Mouse (Mus musculus) lung, embryonic 14.5 days (tissue): Measurements from ENCODE around the gene Tmem98. TPM values are rescaled to one million over a fixed set of nuclear protein-coding genes. Genes with fewer than 3 reads are reported as not detected.

Source experiments
- ATAC-seq: fragments of 200-750 bp; cut with Nextera tagmentation; 2 replicates; pipeline ENCODE4 v1.8.0; 2017; ENCODE audit warnings: mild to moderate bottlenecking, moderate TSS enrichment, moderate library complexity; ENCODE audit not compliant: insufficient read depth
- DNase-seq: peaks from one replicate; pipeline ENCODE4 v3.0.0-alpha.2; 2015
- H3K27ac ChIP-seq: fragments of 300-500 bp; sonication (generic); 2 replicates; pipeline ENCODE4 v1.5.1; 2014; ENCODE audit warnings: low read depth, mild to moderate bottlenecking, moderate library complexity
- H3K27me3 ChIP-seq: fragments of 300-500 bp; sonication (generic); 2 replicates; pipeline ENCODE4 v1.6.1; 2014; ENCODE audit warnings: low read length, control low read depth; ENCODE audit not compliant: insufficient read depth
- H3K36me3 ChIP-seq: fragments of 300-500 bp; sonication (generic); 2 replicates; pipeline ENCODE4 v1.6.1; 2014; ENCODE audit warnings: control low read depth; ENCODE audit not compliant: insufficient read depth
- H3K4me1 ChIP-seq: fragments of 300-500 bp; sonication (generic); 2 replicates; pipeline ENCODE4 v1.6.1; 2014; ENCODE audit warnings: antibody characterized with exemption, control low read depth; ENCODE audit not compliant: insufficient read depth
- H3K4me2 ChIP-seq: fragments of 300-500 bp; sonication (generic); 2 replicates; pipeline ENCODE4 v1.6.1; 2014; ENCODE audit warnings: mild to moderate bottlenecking
- H3K4me3 ChIP-seq: fragments of 300-500 bp; sonication (generic); 2 replicates; pipeline ENCODE4 v1.5.1; 2014; ENCODE audit warnings: low read depth, low read length
- H3K9ac ChIP-seq: fragments of 300-500 bp; sonication (generic); 2 replicates; pipeline ENCODE4 v1.6.1; 2014
- H3K9me3 ChIP-seq: fragments of 300-500 bp; sonication (generic); 2 replicates; pipeline ENCODE4 v1.6.1; 2016; ENCODE audit warnings: low read depth, low read length, control low read depth
- CTCF ChIP-seq: IDR thresholded peaks from 2 replicates; pipeline ENCODE4 v1.5.1; 2016; ENCODE audit warnings: antibody characterized with exemption, low read depth
- WGBS: fragments of 180-500 bp; shearing (Covaris S2); extraction: QIAGEN DNeasy Blood & Tissue Kit; methylation state at CpG from one replicate; pipeline ENCODE4 v1.1.7; 2014; 5-methylcytosine and 5-hydroxymethylcytosine counted together
- polyA plus RNA-seq: library from polyadenylated mRNA; unstranded; fragments of >200 nt; fragmentation: Nextera tagmentation; extraction: Ambion mirVana; gene quantifications from 2 replicates; pipeline ENCODE4 v1.2.1, GENCODE M21; 2014

Tmem98 gene
- polyA plus RNA-seq: 127 and 132 TPM in 2 replicates

DNA sequence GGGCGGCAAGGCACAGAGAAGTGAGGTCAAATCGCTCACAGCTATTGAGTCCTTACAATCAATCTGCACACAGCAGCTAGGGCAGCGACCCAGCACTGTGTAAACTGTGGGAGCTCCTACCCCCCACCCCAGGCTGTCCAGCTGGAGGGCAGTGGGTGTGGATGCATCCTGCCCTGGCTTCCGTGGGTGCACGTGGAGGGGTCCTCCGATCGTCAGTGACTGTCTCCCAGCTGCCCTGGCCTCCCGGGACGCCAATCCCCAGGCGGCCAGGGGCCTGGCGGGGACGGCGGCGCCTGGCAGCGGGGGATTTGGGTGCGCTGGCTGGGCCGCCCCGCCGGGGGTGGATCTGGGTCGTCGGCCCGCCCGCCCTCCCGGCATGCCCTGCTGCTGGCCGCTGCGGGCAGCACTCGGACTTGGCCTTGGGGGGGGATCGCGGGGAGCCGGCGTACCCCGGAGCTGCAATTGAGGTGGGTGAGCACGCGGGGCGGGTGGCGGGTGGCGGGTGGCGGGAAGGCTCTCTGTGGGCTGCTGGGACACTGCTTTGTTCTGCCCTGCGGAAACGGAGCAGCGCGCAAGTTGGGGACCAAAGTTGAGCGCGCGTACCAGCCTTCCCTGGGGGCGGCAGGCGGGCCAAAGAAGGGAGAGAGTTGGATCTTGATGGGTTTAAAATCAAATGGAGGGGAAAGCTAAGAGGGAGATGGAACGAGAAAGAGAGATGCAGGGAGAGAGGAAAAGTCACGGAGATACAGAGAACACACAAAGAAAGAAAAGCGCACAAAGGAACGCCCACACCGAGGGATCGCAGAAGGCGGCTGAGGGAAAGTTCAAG lies at the start of gene Tmem98:
Gene Tmem98 (plus strand): TSS at position 183 of the 829 bp plus-strand sequence.
- no peak for TF ChIP-seq CTCF
- Histone ChIP-seq H3K4me2 (peak within 1 kb of the TSS; percentile 80), H3K9me3 (no peaks in the 10 kb centered on the region), H3K36me3 (peaks cover 31% of the 10 kb centered on the region), H3K4me1 (peaks cover 11% of the 10 kb centered on the region), H3K9ac (peak within 1 kb of the TSS; percentile 88), H3K27ac (peak within 1 kb of the TSS; percentile 95), H3K27me3 (no peaks in the 10 kb centered on the region), H3K4me3 (peak within 1 kb of the TSS; percentile 61)
- DNase-seq (peak; percentile 80), ATAC-seq (peak; percentile 90)
- WGBS: 1% methylated on average over 49 of the region's 54 CpGs

DNA sequence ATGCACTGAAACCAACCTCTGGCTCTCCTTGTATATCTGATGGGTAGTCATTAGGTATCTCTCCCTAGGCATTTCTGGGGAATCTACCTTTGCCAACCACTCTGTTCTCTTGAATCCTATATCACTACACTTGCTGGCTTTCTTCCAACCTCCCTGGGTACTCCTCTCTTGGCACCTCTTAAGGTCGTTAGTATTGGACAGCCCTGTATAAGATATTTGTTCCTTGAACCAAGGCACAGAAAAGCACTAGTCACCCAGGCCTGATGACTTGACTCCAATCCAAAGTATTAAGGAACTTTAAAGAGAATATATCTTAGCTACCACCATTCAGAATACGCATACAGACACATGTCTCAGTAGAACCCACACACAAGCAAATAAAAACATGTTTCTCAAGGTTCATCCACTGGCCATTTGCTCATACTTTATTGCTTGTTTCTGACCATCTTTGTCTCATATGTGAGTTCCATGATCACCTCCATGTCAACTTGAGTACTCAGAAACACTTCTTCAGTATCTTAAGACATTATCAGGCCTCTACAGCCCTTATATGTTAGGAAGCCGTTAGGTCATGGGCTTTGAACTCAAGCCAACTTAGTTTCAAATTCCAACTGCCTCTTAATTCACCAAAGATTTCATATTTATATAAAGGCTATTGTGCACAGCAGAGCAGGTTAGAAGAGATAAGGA lies 48.5 kb upstream of the Tmem98 start:
- ATAC-seq (no peak), DNase-seq (peak; percentile 47)
- Histone ChIP-seq H3K4me2 (no peak overlapping the region), H3K4me1 (no peaks in the 10 kb centered on the region), H3K9me3 (no peaks in the 10 kb centered on the region), H3K36me3 (no peaks in the 10 kb centered on the region), H3K27ac (no peak overlapping the region), H3K27me3 (no peaks in the 10 kb centered on the region), H3K4me3 (no peak overlapping the region), H3K9ac (no peak overlapping the region)
- 60% methylated on average over 3 of the region's 3 CpGs for WGBS
- no peak for TF ChIP-seq CTCF

DNA sequence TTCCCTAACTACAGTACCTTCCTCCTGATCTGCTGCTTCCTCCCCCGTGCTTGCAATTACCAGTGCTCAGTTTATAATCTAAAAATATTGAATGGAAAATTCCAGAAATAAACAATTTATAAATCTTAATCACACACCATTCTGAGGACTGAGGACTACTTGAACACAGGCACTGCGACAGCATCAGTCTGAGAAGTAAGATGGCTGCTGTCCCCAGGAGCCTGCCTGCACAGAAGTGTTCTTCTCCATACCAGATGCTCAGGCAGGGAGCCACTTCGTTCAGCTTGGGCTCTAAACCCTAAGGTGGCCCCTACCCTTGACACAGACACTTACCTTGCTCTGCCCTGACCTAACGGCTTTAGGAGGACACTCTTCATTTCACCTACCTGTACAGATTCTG lies 47.9 kb upstream of the Tmem98 start:
- 57% methylated on average over 4 of the region's 4 CpGs for WGBS
- Histone ChIP-seq H3K27me3 (no peaks in the 10 kb centered on the region), H3K4me1 (no peaks in the 10 kb centered on the region), H3K4me3 (no peak overlapping the region), H3K36me3 (no peaks in the 10 kb centered on the region), H3K9me3 (no peaks in the 10 kb centered on the region), H3K27ac (no peak overlapping the region), H3K9ac (no peak overlapping the region), H3K4me2 (no peak overlapping the region)
- ATAC-seq (no peak), DNase-seq (no peak)
- TF ChIP-seq CTCF: no peak

DNA sequence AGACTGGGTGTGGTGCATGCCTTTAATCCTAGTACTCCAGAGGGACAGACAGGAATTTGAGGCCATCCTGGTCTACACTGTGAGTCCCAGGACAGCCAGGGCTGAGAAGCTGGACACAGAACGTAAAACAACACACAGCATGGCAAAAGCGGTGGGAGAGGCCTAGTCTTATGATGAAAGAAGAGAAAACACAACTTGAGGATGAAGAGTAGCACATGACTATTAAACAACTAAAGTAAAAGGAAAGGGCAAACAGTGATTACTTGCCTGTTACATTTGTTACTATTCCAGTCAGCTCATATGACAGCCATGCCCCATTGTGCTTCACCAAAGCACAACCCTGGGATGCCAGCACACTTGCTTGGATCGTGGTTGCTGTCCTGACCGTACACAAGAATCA lies 43.9 kb upstream of the Tmem98 start:
- Histone ChIP-seq H3K4me2 (no peak overlapping the region), H3K27ac (no peak overlapping the region), H3K4me3 (no peak overlapping the region), H3K9ac (no peak overlapping the region), H3K4me1 (no peaks in the 10 kb centered on the region), H3K27me3 (no peaks in the 10 kb centered on the region), H3K36me3 (no peaks in the 10 kb centered on the region), H3K9me3 (no peaks in the 10 kb centered on the region)
- TF ChIP-seq CTCF: no peak
- 83% methylated on average over 4 of the region's 4 CpGs for WGBS
- no peak for DNase-seq
- ATAC-seq: no peak

DNA sequence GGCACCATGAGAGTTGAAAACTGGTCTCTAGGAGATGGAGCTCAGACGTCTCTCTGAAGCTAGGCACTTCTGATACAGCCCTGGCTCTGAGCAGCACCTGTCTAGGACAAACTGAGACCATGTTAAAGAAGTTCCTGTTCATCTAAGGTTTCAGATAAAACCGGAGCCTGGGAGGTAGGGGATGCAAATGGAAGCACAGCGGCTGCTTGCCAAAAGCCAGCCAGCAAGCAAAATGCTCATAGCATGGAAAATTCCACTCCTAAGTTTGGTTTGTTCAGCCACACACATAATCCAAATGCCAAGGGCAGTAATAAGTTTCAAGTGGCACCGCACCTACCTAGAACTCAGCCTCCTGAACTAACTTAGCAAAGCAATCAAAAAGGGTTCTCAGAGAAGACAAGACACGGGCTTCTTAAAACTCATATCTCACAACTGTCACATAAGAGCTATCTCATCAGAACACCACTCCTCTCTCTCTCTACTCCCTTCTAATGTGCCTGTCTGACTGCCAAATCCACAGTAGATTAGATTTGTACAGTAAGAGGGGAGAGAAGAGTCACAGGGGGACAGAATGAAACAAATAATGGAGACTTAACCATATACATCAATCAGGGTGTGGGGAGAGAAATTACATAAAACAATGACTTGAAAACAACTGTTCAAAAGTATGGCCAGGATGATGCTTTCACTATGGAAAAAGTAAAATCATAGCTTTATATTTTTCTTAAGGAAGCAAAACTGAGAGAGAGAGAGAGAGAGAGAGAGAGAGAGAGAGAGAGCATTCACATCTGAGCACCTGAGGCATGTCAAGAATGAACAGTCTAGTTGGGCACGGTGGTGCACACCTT lies 43.3 kb upstream of the Tmem98 start:
- peak; percentile 34 for DNase-seq
- TF ChIP-seq CTCF: no peak
- no peaks in the 10 kb centered on the region for H3K4me1 ChIP-seq
- H3K27ac ChIP-seq: no peak overlapping the region
- H3K4me3 ChIP-seq: no peak overlapping the region
- no peak for ATAC-seq
- H3K9me3 ChIP-seq: no peaks in the 10 kb centered on the region
- H3K27me3 ChIP-seq: no peaks in the 10 kb centered on the region
- 52% methylated on average over 6 of the region's 6 CpGs for whole genome bisulfite sequencing
- H3K36me3 ChIP-seq: no peaks in the 10 kb centered on the region
- no peak overlapping the region for H3K4me2 ChIP-seq
- H3K9ac ChIP-seq: no peak overlapping the region; the same call in 1 of the 2 replicates

DNA sequence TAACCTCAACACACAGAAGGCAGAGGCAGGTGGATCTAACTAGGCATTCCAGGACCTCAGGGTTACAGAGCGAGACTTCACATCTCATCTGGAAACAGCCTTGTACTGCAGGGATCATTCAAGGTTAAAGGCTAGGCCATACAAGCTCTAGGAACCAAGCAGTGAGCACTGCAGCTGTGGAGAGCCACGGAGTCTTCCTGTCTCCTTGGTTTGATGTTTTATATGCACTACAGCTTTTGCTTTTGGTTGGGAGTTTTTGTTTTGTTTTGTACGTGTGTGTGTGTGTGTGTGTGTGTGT lies 42.7 kb upstream of the Tmem98 start:
- ATAC-seq: no peak
- H3K9ac ChIP-seq: no peak overlapping the region
- WGBS: 61% methylated on average over 3 of the region's 3 CpGs

DNA sequence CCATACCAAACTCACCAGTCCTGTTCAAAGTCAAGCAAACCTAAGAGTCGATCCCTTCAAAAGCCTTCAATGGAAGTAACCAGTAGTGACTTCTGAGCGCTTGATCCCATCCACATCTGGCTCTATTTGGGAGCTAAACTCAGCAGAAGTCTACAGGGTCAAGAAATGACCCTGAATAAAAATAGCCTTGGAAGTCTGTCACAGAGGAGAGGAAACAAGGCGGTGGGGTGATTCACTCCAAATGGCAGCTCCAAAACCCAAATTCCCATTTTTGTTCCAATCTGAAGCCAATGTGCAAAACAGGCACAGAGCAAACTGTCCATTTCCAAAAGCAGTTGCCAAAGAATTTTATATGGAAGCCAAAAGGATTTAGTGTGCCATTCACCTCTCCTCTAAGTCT lies 38.8 kb upstream of the Tmem98 start:
- Histone ChIP-seq H3K27ac (no peak overlapping the region), H3K27me3 (no peaks in the 10 kb centered on the region), H3K9me3 (no peaks in the 10 kb centered on the region), H3K4me2 (no peak overlapping the region), H3K4me1 (no peaks in the 10 kb centered on the region), H3K4me3 (no peak overlapping the region), H3K36me3 (no peaks in the 10 kb centered on the region), H3K9ac (no peak overlapping the region)
- 79% methylated on average over 3 of the region's 3 CpGs for WGBS
- TF ChIP-seq CTCF: no peak
- ATAC-seq: no peak
- no peak for DNase-seq

More for the DNA sequence above, 42.7 kb upstream of the Tmem98 start:
- no peak overlapping the region for H3K4me2 ChIP-seq
- H3K27ac ChIP-seq: no peak overlapping the region
- H3K4me3 ChIP-seq: no peak overlapping the region
- H3K4me1 ChIP-seq: no peaks in the 10 kb centered on the region
- H3K9me3 ChIP-seq: no peaks in the 10 kb centered on the region
- DNase-seq: no peak
- H3K27me3 ChIP-seq: no peaks in the 10 kb centered on the region
- no peaks in the 10 kb centered on the region for H3K36me3 ChIP-seq
- TF ChIP-seq CTCF: no peak
